Mouse (Mus musculus): ENCODE measurements at regions not wholly inside any gene's neighbourhood (a gene's known extent, or its start where the extent isn't known, plus 50 kb on each side); places are given as distances from the start of the nearest gene placed in this dataset.

- DNase-seq (ENCODE audit: low read depth in 2 of 2, low spot score in 2 of 2), result no peak
These were observed 94.4 kb upstream of the Serp2 start for GRCm38 (mm10) chr14:76651096-76651495.

GRCm38 (mm10) chr14:76649927-76650326 is 93.2 kb upstream of the Serp2 start:
- DNase-seq (ENCODE audit: low read depth in 2 of 2, low spot score in 2 of 2), result no peak

- DNase-seq (ENCODE audit: low read depth in 2 of 2, low spot score in 2 of 2), result no peak
These were observed 88.0 kb upstream of the Serp2 start for GRCm38 (mm10) chr14:76644716-76645115.

- no peak for DNase-seq (ENCODE audit: low read depth in 2 of 2, low spot score in 2 of 2)
These were observed 85.3 kb upstream of the Serp2 start for GRCm38 (mm10) chr14:76641752-76642529.

- DNase-seq (ENCODE audit: low read depth in 2 of 2, low spot score in 2 of 2), result no peak
These were observed 76.5 kb upstream of the Serp2 start for GRCm38 (mm10) chr14:76633170-76633569.

GRCm38 (mm10) chr14:76632763-76633162 is 76.1 kb upstream of the Serp2 start:
- DNase-seq (ENCODE audit: low read depth in 2 of 2, low spot score in 2 of 2), result no peak

GRCm38 (mm10) chr14:76631740-76632139 is 75.1 kb upstream of the Serp2 start:
- no peak for DNase-seq (ENCODE audit: low read depth in 2 of 2, low spot score in 2 of 2)

GRCm38 (mm10) chr14:76631181-76631580 is 74.5 kb upstream of the Serp2 start:
- no peak for DNase-seq (ENCODE audit: low read depth in 2 of 2, low spot score in 2 of 2)

GRCm38 (mm10) chr14:76629913-76630478 is 73.3 kb upstream of the Serp2 start:
- no peak for DNase-seq (ENCODE audit: low read depth in 2 of 2, low spot score in 2 of 2)

GRCm38 (mm10) chr14:76628182-76628892 is 71.6 kb upstream of the Serp2 start:
- no peak for DNase-seq (ENCODE audit: low read depth in 2 of 2, low spot score in 2 of 2)

GRCm38 (mm10) chr14:76625589-76626368 is 69.1 kb upstream of the Serp2 start:
- DNase-seq (ENCODE audit: low read depth in 2 of 2, low spot score in 2 of 2), result no peak

GRCm38 (mm10) chr14:76624626-76625378 is 68.1 kb upstream of the Serp2 start:
- DNase-seq (ENCODE audit: low read depth in 2 of 2, low spot score in 2 of 2), result no peak

- no peak for DNase-seq (ENCODE audit: low read depth in 2 of 2, low spot score in 2 of 2)
These were observed 66.8 kb upstream of the Serp2 start for GRCm38 (mm10) chr14:76623371-76623988.

- no peak for DNase-seq (ENCODE audit: low read depth in 2 of 2, low spot score in 2 of 2)
These were observed 66.1 kb upstream of the Serp2 start for GRCm38 (mm10) chr14:76622634-76623291.

- no peak for DNase-seq (ENCODE audit: low read depth in 2 of 2, low spot score in 2 of 2)
These were observed 62.3 kb upstream of the Serp2 start for GRCm38 (mm10) chr14:76619038-76619409.

GRCm38 (mm10) chr14:76618331-76619037 is 61.8 kb upstream of the Serp2 start:
- DNase-seq (ENCODE audit: low read depth in 2 of 2, low spot score in 2 of 2), result no peak

GRCm38 (mm10) chr14:76617889-76618288 is 61.2 kb upstream of the Serp2 start:
- no peak for DNase-seq (ENCODE audit: low read depth in 2 of 2, low spot score in 2 of 2)

- no peak for DNase-seq (ENCODE audit: low read depth in 2 of 2, low spot score in 2 of 2)
These were observed 60.8 kb upstream of the Serp2 start for GRCm38 (mm10) chr14:76617447-76617846.

GRCm38 (mm10) chr14:76616367-76616683 is 59.6 kb upstream of the Serp2 start:
- DNase-seq (ENCODE audit: low read depth in 2 of 2, low spot score in 2 of 2), result no peak

Data from CD8-positive naive resting alpha-beta T cell, adult 2 months (primary cell).